Mouse (Mus musculus) bone marrow macrophage, adult 2 months (primary cell): ENCODE results near the gene Zbtb11.

Source experiments
- CTCF ChIP-seq: IDR thresholded peaks from 2 replicates; pipeline ENCODE4 v1.5.1; 2012; ENCODE audit warnings: low read depth, mild to moderate bottlenecking, low read length, moderate library complexity
- POLR2A ChIP-seq: IDR thresholded peaks from 2 replicates; pipeline ENCODE4 v1.6.1; 2012; ENCODE audit warnings: mild to moderate bottlenecking, low read depth, low read length, borderline replicate concordance

GRCm38 (mm10) chr16:55967221-55967620 lies 6.5 kb upstream of the Zbtb11 start:
- no peak for TF ChIP-seq CTCF
- TF ChIP-seq POLR2A = no peak
